11 mouse cellular contexts compared by ENCODE assay signal in the genomic region with DNA sequence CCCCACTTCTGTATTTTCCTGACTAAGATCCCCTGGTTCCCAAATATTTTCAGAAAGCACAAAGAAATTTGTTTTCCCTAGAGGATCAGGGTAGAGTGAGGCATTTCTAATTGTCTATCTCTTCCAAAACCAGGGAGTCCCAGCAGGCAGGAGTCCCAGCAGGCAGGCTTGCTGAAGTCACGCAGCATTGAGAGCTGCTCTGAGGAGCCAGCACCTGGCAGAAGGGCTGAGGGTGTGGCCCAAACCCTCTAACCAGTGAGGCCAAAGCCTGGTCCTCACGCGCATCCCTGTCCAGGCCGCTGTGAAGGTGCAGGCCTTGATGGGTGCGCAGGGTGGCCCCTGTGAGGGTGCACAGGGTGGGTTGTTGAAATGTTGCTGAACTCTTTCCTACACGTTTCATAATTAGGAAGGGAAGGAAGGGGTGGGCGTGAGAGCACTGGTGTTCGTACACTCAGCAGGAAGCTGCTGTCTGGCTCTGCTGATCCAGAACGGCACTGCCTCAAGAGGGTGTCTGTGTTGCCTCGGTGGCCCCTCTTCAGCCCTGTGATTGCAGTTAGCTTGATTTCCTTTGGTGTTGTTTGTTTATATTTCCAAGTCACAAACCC. TPM values are rescaled to one million over a fixed set of nuclear protein-coding genes. Genes with fewer than 3 reads are reported as not detected.
A peak's percentile ranks its signal among the peaks of the same experiment; 100 is the strongest.
DNase-seq lines count a peak whose midpoint lies in the region; ATAC-seq and TF ChIP-seq lines count a peak whose summit lies in the region.
"Had no signal": no experiment of that assay in that cellular context is flagged by ENCODE, and none has a peak within 500 bp of the region (broad histone marks: within the 10 kb centered on the region; RNA-seq: fewer than 3 reads in every experiment).

No protein-coding gene starts in this region.

- no peaks in the 10 kb centered on the region for H3K27me3 ChIP-seq in midbrain, embryonic 16.5 days (ENCODE audit: control insufficient read depth, insufficient read depth, low read depth, low read length)
- H3K27me3 ChIP-seq in midbrain, embryonic 15.5 days (replicated peaks): no peaks in the 10 kb centered on the region
- H3K27me3 ChIP-seq: embryonic facial prominence, embryonic 13.5 days had no signal

- H3K4me2 ChIP-seq in midbrain, embryonic 16.5 days (ENCODE audit: low read length): no peak overlapping the region
- H3K4me2 ChIP-seq in midbrain, embryonic 15.5 days: no peak overlapping the region
- H3K4me2 ChIP-seq: embryonic facial prominence, embryonic 13.5 days had no signal

- H3K4me1 ChIP-seq in bone marrow, adult 2 months (ENCODE audit: control insufficient read depth, insufficient read depth, low read length): peaks cover 8% of the 10 kb centered on the region
- H3K4me1 ChIP-seq in olfactory bulb, adult 2 months (ENCODE audit: control insufficient read depth, insufficient read depth, low read length): peaks cover 19% of the 10 kb centered on the region
- H3K4me1 ChIP-seq in midbrain, embryonic 16.5 days (ENCODE audit: control insufficient read depth, insufficient read depth, low read length): no peaks in the 10 kb centered on the region
- H3K4me1 ChIP-seq in midbrain, embryonic 15.5 days: no peaks in the 10 kb centered on the region
- H3K4me1 ChIP-seq: embryonic facial prominence, embryonic 13.5 days had no signal

- no peak overlapping the region for H3K4me3 ChIP-seq in bone marrow, adult 2 months (replicated peaks; ENCODE audit: control insufficient read depth, low read depth, low read length)
- no peak overlapping the region for H3K4me3 ChIP-seq in olfactory bulb, adult 2 months (ENCODE audit: insufficient read depth, low read depth, low read length)
- H3K4me3 ChIP-seq in midbrain, embryonic 16.5 days (ENCODE audit: low read depth, low read length): no peak overlapping the region
- H3K4me3 ChIP-seq in midbrain, embryonic 15.5 days: no peak overlapping the region
- H3K4me3 ChIP-seq: embryonic facial prominence, embryonic 13.5 days had no signal

- TF ChIP-seq CTCF in bone marrow, adult 2 months (IDR thresholded peaks at IDR 0.05; ENCODE audit: control insufficient read depth, insufficient read depth, low read length): no peak
- TF ChIP-seq CTCF in olfactory bulb, adult 2 months (IDR thresholded peaks at IDR 0.05; ENCODE audit: insufficient read depth, low read depth, low read length): no peak

- no peak for ATAC-seq in midbrain, embryonic 16.5 days
- ATAC-seq in midbrain, embryonic 15.5 days (replicated peaks): no peak

- peak; percentile 20 for DNase-seq in layer of hippocampus, adult 9-10 months (ENCODE audit: low spot score)
- no peak for DNase-seq in layer of hippocampus, postnatal 25 days (ENCODE audit: extremely low spot score in 1 of 2, low spot score in 1 of 2)
- peak; percentile 50 for DNase-seq in kidney, postnatal 10 days
- no peak for DNase-seq in cerebellum, postnatal 4 days (ENCODE audit: low spot score in 2 of 2)

- H3K9ac ChIP-seq in midbrain, embryonic 16.5 days (ENCODE audit: low read depth, low read length): no peak overlapping the region
- H3K9ac ChIP-seq in midbrain, embryonic 15.5 days: no peak overlapping the region
- H3K9ac ChIP-seq: embryonic facial prominence, embryonic 13.5 days had no signal

- peaks cover 29% of the 10 kb centered on the region for H3K36me3 ChIP-seq in midbrain, embryonic 16.5 days (ENCODE audit: control insufficient read depth, insufficient read depth, low read length)
- H3K36me3 ChIP-seq in midbrain, embryonic 15.5 days (replicated peaks): peaks cover 51% of the 10 kb centered on the region

- peak overlapping the region; percentile 81 for H3K27ac ChIP-seq in bone marrow, adult 2 months (ENCODE audit: control insufficient read depth, insufficient read depth, low read depth, low read length, poor library complexity)
- H3K27ac ChIP-seq in olfactory bulb, adult 2 months (ENCODE audit: insufficient read depth, low read depth, low read length): peak overlapping the region; percentile 42
- no peak overlapping the region for H3K27ac ChIP-seq in midbrain, embryonic 16.5 days (ENCODE audit: low read length)
- H3K27ac ChIP-seq in midbrain, embryonic 15.5 days: no peak overlapping the region
- H3K27ac ChIP-seq: embryonic facial prominence, embryonic 13.5 days; macrophage had no signal

- 34% methylated on average over 10 of the region's 10 CpGs for WGBS in bone marrow, adult 2 months
- 40% methylated on average over 10 of the region's 10 CpGs for WGBS in olfactory bulb, adult 2 months
- WGBS in midbrain, embryonic 16.5 days: 83% methylated on average over 10 of the region's 10 CpGs
- 85% methylated on average over 10 of the region's 10 CpGs for WGBS in midbrain, embryonic 15.5 days

- H3K9me3 ChIP-seq in midbrain, embryonic 16.5 days (replicated peaks; ENCODE audit: control insufficient read depth, low read length, poor library complexity, severe bottlenecking): no peaks in the 10 kb centered on the region
- H3K9me3 ChIP-seq in midbrain, embryonic 15.5 days: no peaks in the 10 kb centered on the region
- H3K9me3 ChIP-seq: embryonic facial prominence, embryonic 13.5 days had no signal

- TF ChIP-seq POLR2A in bone marrow, adult 2 months (IDR thresholded peaks at IDR 0.05; ENCODE audit: borderline replicate concordance, control insufficient read depth, low read depth, low read length): no peak; the same call in 1 of the 2 replicates
- TF ChIP-seq POLR2A in olfactory bulb, adult 2 months (IDR thresholded peaks at IDR 0.05; ENCODE audit: insufficient read depth, low read depth, low read length): no peak

RNA-seq across cellular contexts. Expression of gene Smarcc2, which starts 20.3 kb away (rescaled TPM):
- 100 to 1,000 TPM; 228 to 242 TPM for total RNA-seq in layer of hippocampus, postnatal 25 days (2021)
- polyA plus RNA-seq in bone marrow, adult 2 months (2011; ENCODE audit: insufficient read depth, insufficient read length, low replicate concordance, missing spikeins): 45.0 and 74.4 TPM in 2 replicates
- 236 and 251 TPM in 2 replicates for polyA plus RNA-seq in olfactory bulb, adult 2 months (2012; ENCODE audit: insufficient read depth, insufficient read length, low replicate concordance, missing spikeins)
- polyA plus RNA-seq in midbrain, embryonic 16.5 days (2015; fragmentation: Nextera tagmentation; extraction: Ambion mirVana): 185 and 195 TPM in 2 replicates
- polyA plus RNA-seq in midbrain, embryonic 15.5 days (2015; fragmentation: Nextera tagmentation; extraction: Ambion mirVana): 201 and 209 TPM in 2 replicates

RNA-seq across cellular contexts. Expression of gene Rnf41, which starts 27.3 kb away (rescaled TPM):
- 10 to 100 TPM; 68.0 to 76.9 TPM for total RNA-seq in layer of hippocampus, postnatal 25 days (2021)
- polyA plus RNA-seq in bone marrow, adult 2 months (2011; ENCODE audit: insufficient read depth, insufficient read length, low replicate concordance, missing spikeins): 8.5 and 17.3 TPM in 2 replicates
- 155 TPM in 1 of 2 replicates, not detected in the other for polyA plus RNA-seq in olfactory bulb, adult 2 months (2012; ENCODE audit: insufficient read depth, insufficient read length, low replicate concordance, missing spikeins)
- 105 and 108 TPM in 2 replicates for polyA plus RNA-seq in midbrain, embryonic 16.5 days (2015; fragmentation: Nextera tagmentation; extraction: Ambion mirVana)
- 105 and 107 TPM in 2 replicates for polyA plus RNA-seq in midbrain, embryonic 15.5 days (2015; fragmentation: Nextera tagmentation; extraction: Ambion mirVana)

RNA-seq across cellular contexts. Expression of gene Nabp2, which starts 27.5 kb away (rescaled TPM):
- total RNA-seq in layer of hippocampus, postnatal 25 days (2021): 100 to 1,000 TPM in 1 of 2 experiments, 10 to 100 TPM in 1; 96.7 to 101 TPM
- polyA plus RNA-seq in bone marrow, adult 2 months (2011; ENCODE audit: insufficient read depth, insufficient read length, low replicate concordance, missing spikeins): 26.4 and 40.0 TPM in 2 replicates
- not detected in 2 replicates for polyA plus RNA-seq in olfactory bulb, adult 2 months (2012; ENCODE audit: insufficient read depth, insufficient read length, low replicate concordance, missing spikeins)
- 141 and 150 TPM in 2 replicates for polyA plus RNA-seq in midbrain, embryonic 16.5 days (2015; fragmentation: Nextera tagmentation; extraction: Ambion mirVana)
- 146 and 147 TPM in 2 replicates for polyA plus RNA-seq in midbrain, embryonic 15.5 days (2015; fragmentation: Nextera tagmentation; extraction: Ambion mirVana)

RNA-seq across cellular contexts. Expression of gene Slc39a5, which starts 37.7 kb away (rescaled TPM):
- not detected for total RNA-seq in layer of hippocampus, postnatal 25 days (2021)
- not detected in 2 replicates for polyA plus RNA-seq in bone marrow, adult 2 months (2011; ENCODE audit: insufficient read depth, insufficient read length, low replicate concordance, missing spikeins)
- not detected in 2 replicates for polyA plus RNA-seq in olfactory bulb, adult 2 months (2012; ENCODE audit: insufficient read depth, insufficient read length, low replicate concordance, missing spikeins)
- 0.10 TPM in 1 of 2 replicates, not detected in the other for polyA plus RNA-seq in midbrain, embryonic 16.5 days (2015; fragmentation: Nextera tagmentation; extraction: Ambion mirVana)
- not detected in 2 replicates for polyA plus RNA-seq in midbrain, embryonic 15.5 days (2015; fragmentation: Nextera tagmentation; extraction: Ambion mirVana)
- total RNA-seq: heart, postnatal 14 days had no signal
- polyA plus RNA-seq: macrophage had no signal

RNA-seq across cellular contexts. Expression of gene Myl6, which starts 55.2 kb away (rescaled TPM):
- total RNA-seq in layer of hippocampus, postnatal 25 days (2021): 100 to 1,000 TPM; 551 to 619 TPM
- polyA plus RNA-seq in bone marrow, adult 2 months (2011; ENCODE audit: insufficient read depth, insufficient read length, low replicate concordance, missing spikeins): 1,368 and 2,050 TPM in 2 replicates
- polyA plus RNA-seq in olfactory bulb, adult 2 months (2012; ENCODE audit: insufficient read depth, insufficient read length, low replicate concordance, missing spikeins): not detected in 2 replicates
- 852 and 855 TPM in 2 replicates for polyA plus RNA-seq in midbrain, embryonic 16.5 days (2015; fragmentation: Nextera tagmentation; extraction: Ambion mirVana)
- polyA plus RNA-seq in midbrain, embryonic 15.5 days (2015; fragmentation: Nextera tagmentation; extraction: Ambion mirVana): 892 and 955 TPM in 2 replicates

Comparison
In these comparisons a context has a peak if more than half of its experiments do, and no peak if none do; other contexts are left out.
1. DNase-seq: peak in layer of hippocampus, adult 9-10 months (single experiment) and kidney, postnatal 10 days (single experiment); none in layer of hippocampus, postnatal 25 days (0 of 2) and cerebellum, postnatal 4 days (0 of 2).
2. H3K27ac ChIP-seq: peak in bone marrow, adult 2 months (single experiment) and olfactory bulb, adult 2 months (single experiment); none in midbrain, embryonic 16.5 days (single experiment) and midbrain, embryonic 15.5 days (single experiment).
3. RNA of gene Nabp2, which starts 27.5 kb away (polyA plus RNA-seq): 141 to 150 TPM in midbrain, embryonic 16.5 days, 146 to 147 TPM in midbrain, embryonic 15.5 days and 26.4 to 40.0 TPM in bone marrow, adult 2 months; not detected in olfactory bulb, adult 2 months; every median in the first group is over 10 times any median in the second.